Mouse (Mus musculus) small intestine, adult 2 months (tissue): ENCODE results near the gene BC048562.

Source experiments
- CTCF ChIP-seq: fragments of 200-500 bp; IDR thresholded peaks from 2 replicates; pipeline ENCODE4 v1.5.1; 2012; ENCODE audit warnings: low read depth, mild to moderate bottlenecking, control low read depth, inconsistent platforms, low read length, moderate library complexity, mixed read lengths; ENCODE audit not compliant: insufficient replicate concordance, insufficient read length; ENCODE audit errors: extremely low read depth
- POLR2A ChIP-seq: fragments of 200-500 bp; IDR thresholded peaks from 2 replicates; pipeline ENCODE4 v1.6.1; 2012; ENCODE audit warnings: low read depth, mild to moderate bottlenecking, control low read depth, inconsistent platforms, low read length, moderate library complexity

- TF ChIP-seq CTCF (no peak), POLR2A (no peak)
These were observed 45.4 kb downstream of the BC048562 start for GRCm38 (mm10) chr9:108481520-108482210.
